Mouse (Mus musculus): ENCODE measurements around the gene Tbc1d15.

Tbc1d15 gene

DNA sequence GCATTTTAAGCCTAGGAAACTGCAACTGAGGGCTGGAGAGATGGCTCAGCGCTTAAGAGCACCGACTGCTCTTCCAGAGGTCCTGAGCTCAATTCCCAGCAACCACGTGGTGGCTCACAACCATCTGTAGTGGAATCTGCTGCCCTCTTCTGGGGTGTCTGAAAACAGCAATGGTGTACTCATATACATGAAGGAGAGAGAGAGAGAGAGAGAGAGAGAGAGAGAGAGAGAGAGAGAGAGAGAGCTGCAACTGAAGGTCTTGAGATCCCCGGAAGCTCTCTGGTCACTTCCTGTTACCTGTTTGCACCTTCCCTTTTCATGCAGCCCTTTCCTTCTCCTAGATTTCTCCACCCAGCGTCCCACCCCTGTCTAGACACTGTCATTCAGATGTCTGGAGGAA, 91.0 kb downstream of the Tbc1d15 start:
- DNase-seq (ENCODE audit: low spot score), result no peak
